Mouse (Mus musculus) urinary bladder, postnatal 25 days (tissue): ENCODE results near the gene Dlg2.

Experiments used
- DNase-seq: peaks from one replicate; pipeline ENCODE4 v3.0.0; 2022; ENCODE audit warnings: low spot score

Gene Dlg2

DNA sequence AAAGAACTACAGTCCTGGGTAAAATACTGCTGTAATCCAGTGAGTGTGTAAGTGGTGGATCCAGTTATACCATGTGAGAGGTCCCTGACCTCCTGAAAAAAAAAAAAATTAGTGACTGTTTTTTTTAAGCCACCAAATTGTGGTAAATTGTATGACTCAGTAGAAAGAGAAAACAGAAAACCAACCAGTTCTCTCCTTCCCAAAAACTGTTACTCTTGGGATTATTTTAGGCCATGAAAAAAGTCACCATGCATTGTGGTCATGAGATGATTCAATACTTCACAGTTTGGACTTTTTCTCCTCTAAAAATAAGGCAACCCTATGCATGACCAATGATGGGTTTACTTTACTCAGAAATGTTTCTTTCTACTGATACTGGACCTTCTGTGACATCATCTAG, 1291.2 kb downstream of the Dlg2 start:
- no peak for DNase-seq

DNA sequence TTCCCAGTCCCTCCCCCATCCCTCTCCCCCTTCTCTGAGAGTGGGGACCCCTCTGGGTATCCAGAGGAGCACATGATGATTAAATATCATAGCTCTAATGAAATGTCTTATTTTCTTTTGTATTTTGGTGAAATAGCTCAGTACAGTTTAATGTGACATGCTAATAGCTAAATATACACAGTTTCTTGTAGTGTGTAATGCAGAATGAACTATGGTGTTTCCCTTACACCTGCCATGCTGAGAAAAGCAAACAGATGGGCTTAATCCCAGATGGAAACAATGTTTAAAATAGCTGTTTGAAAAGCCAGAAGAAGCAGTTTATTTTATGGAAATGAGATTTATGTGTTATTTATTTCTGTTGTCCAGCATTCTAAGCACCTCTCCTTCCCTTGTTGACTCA, 1302.2 kb downstream of the Dlg2 start:
- DNase-seq: no peak

DNA sequence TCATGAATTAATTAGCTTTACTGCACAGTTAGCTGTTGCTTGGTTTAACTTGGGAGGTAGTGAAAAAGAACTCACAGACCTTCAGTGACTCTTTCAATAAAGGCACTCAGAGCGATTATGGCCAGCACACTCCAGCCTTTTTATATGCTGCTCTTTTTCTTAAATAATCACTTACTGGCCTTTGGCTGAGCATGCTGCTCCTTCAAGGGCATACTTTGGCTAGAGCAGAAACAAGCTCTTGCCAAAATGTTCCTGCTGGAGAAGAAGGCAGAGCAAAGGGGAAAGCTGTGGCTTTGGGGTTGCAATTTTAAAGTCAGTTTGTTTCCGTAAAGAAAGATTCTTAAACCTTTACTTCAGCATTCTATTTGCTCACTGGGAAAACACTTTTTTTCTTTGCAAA, 1308.1 kb downstream of the Dlg2 start:
- no peak for DNase-seq

DNA sequence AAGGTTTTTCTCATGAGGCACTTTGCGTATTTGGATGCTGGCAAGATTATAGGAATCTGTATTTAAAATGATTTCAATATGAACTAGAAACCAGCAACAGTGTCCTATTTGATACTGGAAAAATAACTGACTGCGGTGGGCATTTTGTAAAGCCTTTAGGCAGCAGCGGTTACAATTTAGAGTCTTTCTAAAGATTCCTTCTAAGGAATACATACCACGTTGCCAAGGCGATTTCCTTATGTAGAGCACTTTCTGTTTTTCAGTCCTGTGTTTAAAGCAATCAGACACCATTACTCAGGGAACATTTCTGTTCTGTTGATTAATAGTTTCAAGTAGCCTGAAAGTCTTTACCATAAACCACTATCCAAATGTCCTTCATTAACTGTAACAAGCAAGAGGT, 1309.0 kb downstream of the Dlg2 start:
- DNase-seq: no peak

DNA sequence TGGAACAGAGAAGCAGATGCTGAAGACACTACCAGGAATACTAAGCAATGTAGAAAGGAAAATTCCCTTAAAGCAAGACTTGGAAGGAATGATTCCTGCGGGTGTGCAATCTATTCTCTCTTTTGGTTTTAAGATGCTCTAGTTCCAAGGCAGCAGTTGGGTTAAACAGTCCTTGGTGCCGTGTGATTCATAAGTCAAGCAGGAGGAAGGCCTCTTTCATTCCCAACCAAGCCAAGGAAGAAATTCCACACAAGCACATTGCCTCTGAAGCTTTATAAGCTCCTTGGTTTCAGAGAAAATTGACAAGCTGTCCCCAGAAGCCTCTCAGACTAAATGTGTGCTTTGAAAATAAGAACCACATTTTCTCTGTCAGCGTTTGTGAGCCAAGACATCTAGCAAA, 1309.4 kb downstream of the Dlg2 start:
- no peak for DNase-seq

DNA sequence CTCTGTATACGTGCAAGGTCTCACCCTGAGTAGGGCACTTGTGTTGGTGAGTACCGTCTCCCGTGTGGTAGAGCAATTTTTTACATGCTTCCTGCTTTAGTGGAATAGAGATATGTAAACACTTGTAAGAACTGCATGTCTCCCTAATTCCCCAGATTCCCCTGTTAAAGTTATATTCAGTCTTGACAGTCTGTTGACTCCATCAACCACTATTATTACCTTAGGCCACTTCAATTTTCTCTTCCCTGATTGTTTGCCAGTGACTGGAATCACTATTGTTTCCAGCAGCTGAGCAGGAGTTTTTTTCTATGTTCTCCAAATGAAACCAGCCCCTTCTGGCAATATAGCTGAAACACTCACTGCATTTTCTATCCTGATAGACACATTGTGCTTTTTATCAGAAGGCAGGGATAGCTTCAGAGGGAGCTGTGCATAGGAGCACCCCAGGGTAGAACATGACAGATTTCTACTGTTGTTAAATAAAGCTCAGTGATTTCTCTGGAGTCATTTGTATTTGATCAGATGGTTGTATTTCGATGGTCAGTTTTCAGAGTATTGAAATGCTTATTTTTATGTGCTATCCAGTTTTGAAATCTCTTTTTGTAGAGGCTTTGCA, 1314.6 kb downstream of the Dlg2 start:
- DNase-seq: no peak

DNA sequence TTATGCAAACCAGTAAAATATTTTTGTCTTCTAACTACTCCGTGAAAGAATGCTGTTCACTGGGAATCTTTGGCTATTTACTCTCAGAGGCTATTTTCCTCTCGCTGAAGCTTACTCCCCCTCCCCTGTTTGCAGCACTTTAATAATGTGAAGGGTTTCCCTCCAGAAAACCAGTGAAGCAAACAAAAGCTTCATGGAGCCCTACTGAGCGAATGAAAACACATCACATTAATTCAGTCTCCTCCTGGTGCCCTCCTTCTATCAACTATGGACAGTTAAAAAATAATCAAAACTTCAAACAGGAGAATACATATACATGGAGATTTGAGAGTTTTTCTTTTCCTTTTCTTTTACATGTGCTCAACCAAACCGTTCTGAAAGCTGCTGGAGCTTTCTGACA, 1330.2 kb downstream of the Dlg2 start:
- DNase-seq: no peak

DNA sequence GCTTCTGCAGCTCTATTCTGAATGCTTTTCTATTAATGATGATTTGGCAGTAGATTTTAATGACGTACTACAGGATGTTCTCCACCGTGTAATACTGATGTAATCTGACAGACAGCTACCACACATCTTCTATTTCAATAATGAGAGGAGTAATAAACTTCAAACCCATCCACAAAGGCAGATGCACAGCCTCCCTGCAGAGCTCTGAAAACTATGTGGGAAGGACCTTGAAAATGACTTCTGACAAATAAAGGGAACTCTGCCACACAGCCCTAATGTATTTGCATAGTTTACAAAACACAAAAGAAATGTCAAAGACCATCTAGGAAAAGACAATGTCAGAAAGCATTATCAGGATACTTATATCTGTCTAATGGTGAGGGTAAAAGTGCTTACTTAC, 1334.3 kb downstream of the Dlg2 start:
- no peak for DNase-seq

DNA sequence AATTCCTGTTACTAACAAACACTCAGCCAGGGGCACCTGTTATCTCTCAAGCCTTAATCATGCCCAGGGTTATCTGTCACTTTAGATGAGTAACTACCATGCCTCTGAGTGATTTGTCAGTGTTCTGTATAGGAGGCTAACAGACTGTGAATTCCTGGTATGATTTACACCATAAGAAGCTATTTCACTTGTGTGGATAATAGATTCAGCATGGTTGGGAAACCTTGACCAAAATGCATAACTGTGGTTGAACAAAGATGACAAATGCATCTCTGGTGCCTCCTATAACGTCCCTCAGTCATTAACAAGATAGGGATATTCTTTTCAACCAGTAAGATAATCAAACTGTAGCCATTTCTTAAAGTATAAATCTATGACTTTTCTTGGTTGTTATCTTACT, 1341.5 kb downstream of the Dlg2 start:
- no peak for DNase-seq

DNA sequence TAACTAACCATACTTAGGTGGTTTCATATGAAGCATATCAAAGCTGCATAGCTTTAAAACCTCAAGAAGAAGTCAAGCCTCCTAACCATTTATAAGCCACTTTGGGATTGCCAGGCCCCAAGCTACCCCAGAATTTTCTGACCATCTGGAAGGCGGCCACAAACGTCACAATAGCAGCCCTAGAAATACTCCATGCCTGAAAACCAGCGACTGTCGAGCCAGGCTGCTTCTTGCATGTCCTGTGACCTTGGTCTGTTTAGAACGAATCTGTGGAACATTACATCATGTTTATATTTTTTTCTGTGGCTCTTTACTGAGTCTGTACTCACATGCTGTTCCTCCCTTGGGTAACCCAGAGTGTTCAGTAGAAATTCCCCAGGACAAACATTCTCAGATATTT, 1355.7 kb downstream of the Dlg2 start:
- DNase-seq: no peak

DNA sequence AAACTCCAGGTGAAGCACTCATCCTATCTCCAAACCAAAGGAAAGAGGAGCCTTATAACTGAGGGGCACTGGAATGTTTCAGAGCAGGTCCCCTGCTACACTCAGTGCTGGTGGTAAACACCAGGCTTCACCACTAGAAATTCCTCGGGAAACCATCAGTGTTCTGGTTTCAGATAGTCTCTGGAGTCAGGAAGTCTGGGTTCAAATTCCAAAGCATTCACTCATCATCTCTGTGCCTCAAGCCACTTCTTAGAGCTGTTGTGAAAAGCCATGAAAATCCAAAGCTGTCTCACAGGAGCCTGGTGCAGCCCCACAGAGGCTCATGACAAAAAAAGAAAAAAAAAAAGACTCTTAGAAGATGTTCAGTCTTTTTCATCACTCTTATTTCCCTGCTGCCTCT, 1369.3 kb downstream of the Dlg2 start:
- no peak for DNase-seq

DNA sequence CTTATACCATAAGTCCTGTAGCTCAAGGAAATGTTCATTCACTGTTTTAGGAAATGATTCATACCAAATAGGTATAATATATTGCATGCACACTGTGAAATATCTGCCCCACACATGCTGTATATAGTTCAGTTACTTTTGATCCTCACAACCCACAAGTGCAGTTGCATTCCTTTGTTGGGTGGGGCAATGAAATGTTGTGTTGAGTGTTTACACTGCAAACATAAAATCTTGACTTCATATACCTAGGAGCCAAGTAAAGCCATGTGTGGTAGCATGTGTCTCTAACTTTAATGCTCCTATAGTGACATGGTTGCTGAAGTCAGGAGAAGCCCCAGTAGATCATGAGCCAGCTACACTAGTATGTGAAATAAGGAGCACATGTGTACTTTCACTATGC, 1372.9 kb downstream of the Dlg2 start:
- DNase-seq: no peak

DNA sequence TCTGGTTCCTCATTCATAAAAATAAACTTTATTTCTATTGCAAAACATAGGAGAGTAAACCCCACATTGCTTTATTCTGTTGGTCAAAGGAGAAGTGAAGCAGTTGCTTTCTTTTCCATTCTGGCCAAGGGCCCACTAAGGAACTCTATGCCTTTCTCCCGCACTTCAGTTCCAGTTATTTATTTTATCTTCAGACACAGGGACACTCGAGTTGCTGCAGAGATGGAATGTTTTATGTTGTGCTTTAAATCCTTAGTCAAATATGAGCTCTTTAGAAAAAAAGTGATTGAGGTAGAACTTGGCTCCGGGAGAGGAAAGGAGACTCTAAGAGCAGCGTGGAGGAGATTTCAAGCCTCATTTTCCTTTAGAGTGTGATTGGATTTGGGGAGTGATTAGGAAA, 1377.2 kb downstream of the Dlg2 start:
- no peak for DNase-seq

DNA sequence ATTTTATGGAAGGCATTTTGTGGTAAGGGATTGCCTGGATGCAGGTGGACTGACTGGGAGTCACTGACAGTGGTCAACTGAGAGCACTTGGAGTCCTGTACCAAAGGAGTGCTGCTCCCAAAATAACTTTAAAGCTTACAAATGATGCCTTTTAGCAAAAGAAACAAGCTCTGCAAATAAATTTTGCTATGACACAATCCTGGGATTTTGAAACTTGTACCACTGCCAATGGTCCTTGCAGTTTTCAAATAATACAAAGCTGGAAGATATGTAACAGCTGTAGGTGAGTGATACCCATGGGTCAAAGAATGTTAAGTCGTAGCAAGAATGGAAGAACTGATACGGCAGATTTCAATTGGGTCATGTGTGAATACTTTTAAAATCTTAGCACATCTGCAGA, 1380.5 kb downstream of the Dlg2 start:
- DNase-seq: no peak

DNA sequence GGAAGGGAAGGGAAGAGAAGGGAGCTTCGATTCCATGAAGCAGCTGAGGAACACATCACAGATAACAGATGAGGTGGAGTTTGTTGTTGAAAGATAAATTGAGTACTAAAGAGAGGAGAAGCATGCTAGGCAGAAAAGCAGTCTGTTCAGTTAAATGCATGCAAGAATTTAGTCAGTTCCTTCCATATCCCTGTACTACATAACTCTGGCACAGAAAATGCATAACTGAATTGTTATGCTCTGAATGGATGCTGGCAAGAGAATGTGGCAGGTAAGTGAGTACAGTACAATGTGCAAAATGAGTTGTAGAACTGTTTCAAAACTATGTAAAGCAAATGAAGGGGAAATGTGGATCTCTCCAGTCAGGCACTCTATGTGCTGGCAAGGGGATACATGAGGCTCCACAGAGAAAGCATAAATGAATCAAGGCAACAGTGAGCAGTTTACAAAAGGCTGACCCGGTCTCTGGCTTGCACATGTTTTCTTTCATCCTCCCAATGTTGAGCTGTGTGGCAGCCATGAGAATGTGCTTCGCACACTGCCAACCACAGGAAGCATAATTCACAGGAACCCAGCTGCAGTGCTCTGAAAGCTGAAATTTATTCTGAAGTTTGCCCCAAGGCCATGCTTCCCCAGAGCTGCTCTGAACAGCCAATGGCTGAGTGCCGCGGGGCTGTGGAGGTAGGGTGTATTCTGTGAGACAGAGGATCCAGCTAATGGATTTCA, 1386.5 kb downstream of the Dlg2 start:
- no peak for DNase-seq

DNA sequence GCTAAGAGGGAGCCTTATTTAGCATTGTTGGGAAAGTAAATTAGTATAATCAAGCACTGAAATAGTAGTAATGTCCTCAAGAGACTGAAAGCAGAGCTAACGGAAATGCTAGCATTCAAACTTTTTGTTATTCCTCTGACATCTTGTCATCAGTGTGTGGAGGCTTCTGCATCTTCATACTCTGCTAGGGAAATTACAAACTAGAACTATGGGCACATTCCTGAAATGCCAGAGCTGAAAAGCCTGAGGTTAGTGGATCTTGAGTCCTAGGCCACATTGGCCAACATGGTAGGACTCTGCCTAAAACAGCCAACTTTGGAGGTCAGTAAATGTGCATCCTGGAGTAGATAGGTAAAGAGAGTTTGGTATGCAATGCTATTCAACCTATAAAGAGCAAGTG, 1392.4 kb downstream of the Dlg2 start:
- no peak for DNase-seq

DNA sequence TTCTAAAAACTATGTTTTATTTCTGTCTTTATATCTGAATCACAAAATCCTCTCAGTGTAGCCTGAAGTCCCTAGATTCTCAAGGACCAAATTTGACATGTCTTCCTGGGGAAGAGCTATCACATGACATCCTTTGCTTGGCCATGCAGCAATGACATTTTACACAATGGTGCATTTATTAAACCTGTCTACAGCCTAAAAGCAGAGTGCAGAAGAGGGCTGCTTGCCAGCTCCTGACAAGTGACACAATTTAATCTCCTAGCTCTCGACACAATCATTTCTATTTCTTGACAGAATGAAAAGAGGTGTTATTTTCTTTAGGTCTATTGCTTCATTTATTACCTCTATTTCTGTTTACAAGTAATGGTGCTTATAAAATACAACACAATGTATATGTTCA, 1400.4 kb downstream of the Dlg2 start:
- DNase-seq: no peak

DNA sequence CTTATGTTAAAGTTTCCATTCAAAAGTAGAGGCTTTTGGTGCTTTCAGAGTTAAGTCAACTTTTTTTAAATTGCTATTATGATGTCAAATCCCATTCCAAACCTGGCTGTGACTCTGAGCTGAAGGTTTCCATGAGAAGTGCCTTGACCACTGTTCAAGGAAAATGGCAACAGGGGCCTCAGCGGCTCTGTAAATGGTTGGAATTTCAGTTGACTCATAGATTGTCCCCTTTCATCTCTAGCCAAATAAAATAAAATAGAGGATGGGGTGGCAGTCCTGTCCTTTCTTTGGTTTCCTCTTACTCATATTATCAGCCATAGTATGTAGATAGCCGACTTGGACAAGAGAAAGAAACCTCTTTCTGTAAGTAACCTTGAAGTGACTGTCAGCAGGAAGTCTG, 1401.3 kb downstream of the Dlg2 start:
- no peak for DNase-seq

DNA sequence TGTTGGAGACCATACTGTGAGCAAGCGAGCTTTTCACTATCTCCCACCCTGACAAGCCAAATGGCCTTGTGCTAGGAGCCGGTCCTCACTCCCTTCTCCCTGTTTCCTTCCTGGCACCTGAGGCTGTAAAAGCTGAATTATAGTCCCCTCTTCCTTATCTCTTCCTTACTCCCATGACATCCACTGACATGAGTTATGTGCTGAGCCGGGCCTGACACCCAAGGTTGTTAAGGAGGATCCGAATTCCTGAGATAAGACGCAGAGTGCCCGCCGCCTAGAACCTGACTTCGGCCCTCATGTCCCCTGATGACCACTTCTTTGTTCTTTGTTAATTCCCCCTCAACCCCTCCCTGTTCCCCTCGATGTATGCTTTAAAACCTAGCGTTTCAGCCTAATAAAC, 1409.9 kb downstream of the Dlg2 start:
- DNase-seq: no peak

DNA sequence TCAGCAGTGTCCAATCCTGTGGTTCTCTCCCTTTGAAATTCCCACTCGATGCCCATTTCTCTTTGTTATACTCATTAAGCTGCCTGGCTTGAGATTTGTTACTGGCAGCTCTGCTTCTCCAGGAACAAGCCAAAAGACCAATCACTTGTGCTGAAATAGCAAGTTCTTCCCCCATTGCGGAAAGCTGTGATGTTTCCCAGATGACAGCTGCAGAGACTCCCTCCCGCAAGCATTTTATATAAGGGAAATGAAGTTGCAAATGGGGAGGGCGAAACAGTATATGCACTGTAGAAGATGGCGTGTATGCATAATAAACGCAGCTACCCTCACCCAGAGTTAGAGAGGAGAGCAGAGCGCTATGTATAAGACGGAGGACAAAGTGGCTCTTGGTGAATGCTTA, 1417.5 kb downstream of the Dlg2 start:
- DNase-seq: no peak

DNA sequence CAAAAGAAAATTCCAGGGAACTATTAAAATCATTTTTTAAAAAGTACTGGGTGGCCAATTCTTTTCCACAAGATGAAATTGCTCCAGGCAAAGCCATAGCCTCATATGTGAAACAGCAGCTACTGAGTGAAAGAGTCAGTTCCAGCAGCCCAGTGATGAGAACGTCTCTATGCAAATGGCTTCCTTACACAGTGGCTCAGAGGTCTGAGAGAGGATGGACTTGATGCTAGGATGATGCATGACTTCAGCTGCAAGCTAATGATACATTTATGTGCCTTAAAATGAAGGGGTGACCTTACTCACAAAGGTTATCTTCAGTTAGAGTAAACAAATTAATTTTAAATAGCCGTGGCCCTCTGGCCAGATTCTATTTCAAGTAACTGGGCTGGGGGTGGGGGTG, 1420.5 kb downstream of the Dlg2 start:
- DNase-seq: no peak

DNA sequence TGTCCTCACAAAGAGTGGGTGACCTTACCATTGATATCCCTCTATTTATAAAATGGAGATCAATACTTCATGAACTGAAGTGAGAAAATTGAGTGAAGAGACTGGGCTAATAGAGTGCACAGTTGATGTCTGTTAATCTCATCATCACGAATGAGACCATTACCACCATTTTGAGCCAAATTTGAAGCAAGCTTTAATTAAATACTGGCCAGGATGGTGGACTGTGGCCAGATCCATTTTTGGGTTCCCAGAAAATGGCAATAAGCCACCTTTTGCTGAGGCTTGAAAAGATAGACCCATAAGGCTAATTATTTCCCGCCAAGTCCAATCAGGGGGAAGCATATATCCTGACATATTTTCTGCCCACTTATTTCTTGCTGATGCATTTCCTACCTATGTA, 1421.0 kb downstream of the Dlg2 start:
- DNase-seq: no peak

DNA sequence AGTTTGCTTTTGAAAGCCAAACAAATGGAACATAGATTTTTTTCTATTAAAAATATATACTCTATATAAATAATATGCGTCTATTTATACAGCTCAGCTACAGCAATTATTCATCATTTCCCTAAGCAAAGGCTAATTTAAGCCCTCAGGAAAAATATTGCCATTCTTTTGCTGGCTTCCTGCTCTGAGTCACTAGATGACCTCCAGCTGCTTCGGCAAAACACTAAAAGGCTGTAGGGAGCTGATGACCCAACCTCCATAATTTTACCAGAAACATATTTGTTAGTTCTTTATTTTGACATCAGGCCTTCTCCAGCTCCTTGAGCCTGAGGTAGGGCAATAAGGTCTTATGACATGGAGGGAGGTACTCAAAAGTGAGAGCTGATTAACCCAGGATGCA, 1426.0 kb downstream of the Dlg2 start:
- DNase-seq: no peak

DNA sequence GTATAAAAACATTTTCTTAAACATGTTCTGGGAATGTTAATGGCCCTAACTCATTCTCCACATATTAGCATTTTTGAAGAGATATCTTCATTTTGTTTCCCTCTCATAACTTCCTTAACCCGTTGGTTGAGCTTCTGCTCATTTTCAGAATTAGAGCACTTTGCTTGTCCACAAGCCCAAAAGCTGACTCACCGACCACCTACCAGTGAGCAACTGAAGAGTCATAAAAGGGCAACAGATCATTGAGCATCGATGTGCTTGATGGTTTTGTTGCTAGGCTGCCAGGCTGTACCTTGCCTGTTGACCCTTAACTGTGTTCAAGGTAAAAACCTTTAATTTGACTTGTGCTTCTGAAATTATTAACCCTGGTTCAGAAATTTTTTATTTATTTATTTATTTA, 1440.3 kb downstream of the Dlg2 start:
- no peak for DNase-seq
